Mouse (Mus musculus) CD8-positive naive resting alpha-beta T cell, adult 2 months (primary cell): ENCODE results near the gene Anapc5.

ENCODE experiments used
- DNase-seq, 2 experiments: peaks; one replicate each; pipeline ENCODE4 v3.0.0; 2022; ENCODE audit warnings: low read depth in 2 of 2, low spot score in 2 of 2

Anapc5 gene

GRCm38 (mm10) chr5:122799379-122800344 lies 21.5 kb downstream of the Anapc5 start:
- no peak for DNase-seq

DNA sequence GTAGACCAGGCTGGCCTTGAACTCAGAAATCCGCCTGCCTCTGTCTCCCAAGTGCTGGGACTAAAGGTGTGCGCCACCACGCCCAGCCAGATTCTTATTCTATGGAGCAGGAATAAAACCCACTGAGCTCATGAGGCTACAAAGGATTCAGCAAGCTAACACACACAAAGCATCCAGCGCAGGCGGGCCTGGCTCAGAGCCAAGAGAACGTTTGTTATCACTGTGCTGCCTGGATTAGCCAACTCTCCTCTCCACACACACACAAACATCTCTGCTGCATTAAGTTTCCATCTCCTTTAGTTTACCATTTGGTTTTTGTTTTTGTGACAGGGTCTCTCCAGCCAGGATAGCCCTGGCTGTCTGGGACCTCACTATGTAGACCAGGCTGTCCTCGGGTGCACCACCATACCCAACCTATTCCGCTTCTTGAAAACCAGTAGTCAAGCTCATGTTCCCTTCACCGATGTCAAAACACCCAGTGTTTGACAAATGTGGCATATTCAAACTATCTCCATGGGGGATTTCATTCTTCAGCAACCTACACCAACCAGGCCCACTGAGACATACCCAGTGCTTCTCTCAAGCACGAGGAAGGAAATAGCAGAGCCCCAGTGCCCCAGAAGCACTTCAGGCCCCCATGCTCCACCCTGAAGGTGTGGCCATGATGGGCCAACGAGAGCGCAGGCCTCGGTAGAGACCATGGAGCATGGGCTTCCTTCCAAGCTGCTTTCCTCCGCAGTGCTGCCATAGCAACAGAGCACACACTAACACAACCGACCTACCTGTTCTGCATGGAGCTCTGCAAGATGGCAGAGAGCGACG lies 22.4 kb downstream of the Anapc5 start:
- no peak for DNase-seq

DNA sequence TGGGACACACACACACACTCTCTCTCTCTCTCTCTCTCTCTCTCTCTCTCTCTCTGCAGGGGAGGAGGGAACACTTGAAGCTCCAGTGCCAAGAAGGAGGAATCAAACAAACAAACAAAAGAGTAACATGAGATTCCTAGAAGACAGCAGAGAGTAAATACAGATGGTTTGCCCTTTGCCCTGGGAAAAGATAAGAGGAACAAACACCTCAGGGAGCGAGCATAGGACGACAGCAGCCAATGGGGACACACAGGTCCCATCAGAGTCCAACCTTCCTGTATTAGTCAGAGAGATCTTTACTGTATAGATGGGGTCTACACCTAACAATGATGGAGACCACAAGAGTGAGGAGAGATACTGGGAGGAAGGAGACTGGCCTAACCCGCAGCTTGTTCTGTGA lies 23.3 kb downstream of the Anapc5 start:
- no peak for DNase-seq

DNA sequence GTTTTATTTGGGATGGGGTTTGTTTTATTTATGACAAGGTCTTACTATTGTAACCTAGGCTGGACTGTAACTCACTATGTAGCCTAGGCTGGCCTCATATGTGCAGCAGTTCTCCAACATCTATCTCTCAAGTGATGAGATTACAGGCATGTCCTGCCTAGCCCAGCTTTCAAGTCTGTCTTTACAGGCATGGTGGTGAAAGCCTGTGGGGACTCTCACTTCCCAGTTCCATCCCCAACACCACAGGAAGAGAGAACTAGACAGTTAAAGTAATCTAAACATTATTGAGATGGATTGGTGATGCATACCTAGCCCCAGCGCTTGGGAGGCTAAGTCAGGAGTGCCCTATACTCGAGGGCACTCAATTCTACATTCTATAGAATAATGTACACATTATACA lies 32.4 kb downstream of the Anapc5 start:
- DNase-seq, result no peak

GRCm38 (mm10) chr5:122786035-122786819 lies 34.9 kb downstream of the Anapc5 start:
- no peak for DNase-seq

DNA sequence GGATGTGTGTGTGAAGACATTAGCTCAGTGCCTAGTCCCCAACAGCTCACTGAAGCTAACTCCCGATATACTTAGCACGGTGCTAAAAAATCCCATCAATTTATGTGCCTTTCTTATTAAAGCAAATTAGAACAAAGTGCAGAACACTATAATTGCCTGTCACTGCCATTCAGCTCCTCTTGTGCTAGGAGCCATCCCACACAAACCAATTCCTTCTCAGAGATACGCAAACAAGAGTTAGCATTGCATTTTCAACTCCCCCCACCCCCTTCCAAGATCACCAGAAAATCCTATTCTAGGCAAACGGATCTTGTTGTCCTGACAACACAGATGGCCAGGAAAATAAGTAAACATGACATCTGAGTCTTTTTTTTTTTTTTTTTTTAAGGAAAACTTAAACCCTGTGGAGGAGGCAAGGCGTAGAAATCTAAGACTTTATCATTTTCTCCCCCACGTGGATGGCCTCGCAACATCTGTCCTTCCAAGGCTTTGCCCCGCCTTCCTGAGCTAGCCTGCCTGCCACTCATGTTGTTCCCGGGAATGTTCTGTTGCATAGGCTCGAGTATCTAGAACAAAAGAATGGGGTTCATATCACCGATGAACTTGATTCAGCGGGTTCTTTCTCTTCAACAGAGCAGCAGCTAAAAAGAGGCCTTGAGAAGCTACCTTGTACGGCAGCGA lies 37.3 kb downstream of the Anapc5 start:
- no peak for DNase-seq

GRCm38 (mm10) chr5:122782066-122782465 lies 39.1 kb downstream of the Anapc5 start:
- no peak for DNase-seq

DNA sequence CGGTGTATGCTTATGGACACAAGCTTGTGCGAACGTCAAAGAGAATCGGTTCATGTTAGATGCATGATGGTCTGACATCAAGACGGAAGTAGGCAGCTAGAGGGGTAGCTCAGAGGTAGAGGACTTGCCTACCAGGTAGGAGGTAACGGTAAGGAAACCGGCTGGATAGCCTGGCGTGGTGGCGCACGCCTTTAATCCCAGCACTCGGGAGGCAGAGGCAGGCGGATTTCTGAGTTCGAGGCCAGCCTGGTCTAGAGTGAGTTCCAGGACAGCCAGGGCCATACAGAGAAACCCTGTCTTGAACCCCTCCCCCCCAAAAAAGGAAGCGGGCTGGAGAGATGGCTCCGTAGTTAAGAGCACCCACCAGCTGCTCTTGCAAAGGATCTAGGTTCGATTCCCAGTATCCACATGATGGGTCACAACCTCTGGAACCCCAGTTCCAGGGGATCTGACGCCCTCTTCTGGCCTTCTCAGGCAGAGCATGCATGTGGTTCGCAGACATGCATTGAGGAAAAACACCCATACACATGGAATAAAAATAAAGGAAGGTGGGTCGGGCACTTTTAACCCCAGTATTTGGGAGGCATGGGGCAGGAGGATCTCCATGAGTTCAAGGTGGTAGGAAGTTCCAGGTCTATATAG lies 40.2 kb downstream of the Anapc5 start:
- no peak for DNase-seq

- DNase-seq, result peak; percentile 44 to 55
Observed at GRCm38 (mm10) chr5:122779277-122779834, 41.8 kb downstream of the Anapc5 start, which contains the start of gene Camkk2. TSS of gene Camkk2 (minus strand) at chr5:122779409.

GRCm38 (mm10) chr5:122778231-122779226 lies 42.6 kb downstream of the Anapc5 start:
- peak; percentile 15 to 20 for DNase-seq

GRCm38 (mm10) chr5:122777322-122777721 lies 43.8 kb downstream of the Anapc5 start:
- DNase-seq, result no peak

- no peak for DNase-seq
Observed at GRCm38 (mm10) chr5:122775646-122776286, 45.4 kb downstream of the Anapc5 start.

GRCm38 (mm10) chr5:122774743-122775611 lies 46.2 kb downstream of the Anapc5 start:
- no peak for DNase-seq

- no peak for DNase-seq
Observed at GRCm38 (mm10) chr5:122773756-122774155, 47.4 kb downstream of the Anapc5 start.

DNA sequence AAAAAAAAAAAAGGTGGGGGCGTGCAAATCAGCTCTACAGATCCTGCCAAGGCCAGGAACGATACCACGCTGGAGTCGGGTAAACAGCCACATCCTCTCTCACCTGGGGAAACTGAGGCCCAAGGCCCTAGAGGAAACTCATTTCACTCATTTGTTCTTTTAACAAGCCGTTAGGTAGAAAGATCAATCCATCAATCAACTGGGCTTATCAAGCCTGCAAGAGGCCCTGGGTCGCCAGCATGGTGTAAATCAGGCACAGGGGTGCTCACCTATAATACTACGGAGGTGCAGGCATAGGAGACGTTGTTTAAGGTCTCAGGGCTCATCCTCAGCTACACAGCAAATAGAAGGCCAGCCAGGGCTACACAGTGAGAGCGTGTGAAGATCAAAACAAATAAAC lies 49.7 kb downstream of the Anapc5 start:
- DNase-seq, result no peak

DNA sequence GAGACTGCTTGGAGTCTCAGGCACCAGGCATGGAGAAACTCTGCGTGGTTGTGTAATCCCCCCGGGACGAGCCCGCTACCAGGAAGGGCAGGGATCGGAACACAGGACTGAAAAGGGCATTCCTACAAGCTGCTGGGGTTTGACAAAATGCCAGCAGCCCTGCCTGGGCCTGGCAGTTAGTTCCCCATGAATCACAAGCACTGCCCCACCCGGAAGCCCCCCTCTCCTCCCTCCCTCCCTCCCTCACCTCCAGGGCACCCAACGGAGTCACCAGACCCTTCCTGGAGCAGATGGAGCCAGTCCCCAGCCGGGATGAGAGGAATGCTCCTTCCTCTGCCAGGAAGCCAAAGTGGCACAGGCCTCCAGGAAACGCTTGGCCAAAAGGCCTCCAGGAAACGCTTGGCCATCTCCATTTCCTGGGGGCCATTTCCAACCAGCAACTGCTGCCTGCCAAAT lies 50.3 kb downstream of the Anapc5 start:
- DNase-seq, result no peak

DNA sequence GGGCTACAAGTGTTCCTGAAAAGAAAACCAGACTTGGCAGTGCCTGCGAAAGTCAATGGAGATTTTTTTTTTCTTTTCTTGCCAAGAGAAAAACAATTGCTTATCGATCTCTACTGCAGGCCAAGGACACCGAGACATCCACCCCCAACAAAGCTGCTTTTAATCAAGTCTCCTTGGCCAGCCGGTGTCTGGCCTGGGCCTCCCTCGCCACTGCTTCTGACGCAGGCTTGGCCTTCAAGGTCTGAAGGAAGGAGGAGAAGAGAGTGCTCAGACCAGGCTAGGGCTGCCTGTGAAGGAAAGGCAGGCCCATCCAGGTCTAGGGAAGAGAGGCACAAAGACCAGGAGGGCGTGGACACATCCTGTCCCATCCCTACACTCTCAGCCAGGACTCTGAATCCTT lies 50.8 kb downstream of the Anapc5 start:
- DNase-seq, result no peak
